Mouse (Mus musculus) hindbrain, postnatal 0 days (tissue): ENCODE measurements around the gene Tgfbr3. TPM values are rescaled to one million over a fixed set of nuclear protein-coding genes. Genes with fewer than 3 reads are reported as not detected.

Source experiments
- ATAC-seq: fragments of 200-750 bp; cut with Nextera tagmentation; 2 replicates; pipeline ENCODE4 v1.8.0; 2017; ENCODE audit warnings: mild to moderate bottlenecking, moderate TSS enrichment, moderate library complexity
- DNase-seq: peaks from one replicate; pipeline ENCODE4 v3.0.0-alpha.2; 2015; ENCODE audit warnings: low spot score
- H3K27ac ChIP-seq: fragments of 300-500 bp; sonication (generic); 2 replicates; pipeline ENCODE4 v1.5.1; 2014; ENCODE audit warnings: mild to moderate bottlenecking
- H3K27me3 ChIP-seq: fragments of 300-500 bp; sonication (generic); 2 replicates; pipeline ENCODE4 v1.6.1; 2014; ENCODE audit warnings: low read length, mixed read lengths; ENCODE audit not compliant: insufficient read depth
- H3K36me3 ChIP-seq: fragments of 300-500 bp; sonication (generic); 2 replicates; pipeline ENCODE4 v1.6.1; 2014; ENCODE audit warnings: low read length, mixed read lengths; ENCODE audit not compliant: insufficient read depth
- H3K4me1 ChIP-seq: fragments of 300-500 bp; sonication (generic); 2 replicates; pipeline ENCODE4 v1.6.1; 2014; ENCODE audit warnings: antibody characterized with exemption, low read length, mixed read lengths; ENCODE audit not compliant: insufficient read depth
- H3K4me2 ChIP-seq: fragments of 300-500 bp; sonication (generic); 2 replicates; pipeline ENCODE4 v1.6.1; 2014; ENCODE audit warnings: low read depth, mild to moderate bottlenecking, low read length, moderate library complexity, mixed read lengths
- H3K4me3 ChIP-seq: fragments of 300-500 bp; sonication (generic); 2 replicates; pipeline ENCODE4 v1.5.1; 2014; ENCODE audit warnings: low read length
- H3K9ac ChIP-seq: fragments of 300-500 bp; sonication (generic); replicated peaks from 2 replicates; pipeline ENCODE4 v1.6.1; 2014; ENCODE audit warnings: mild to moderate bottlenecking, low read length, moderate library complexity, mixed read lengths
- H3K9me3 ChIP-seq: fragments of 300-500 bp; sonication (generic); 2 replicates; pipeline ENCODE4 v1.6.1; 2016; ENCODE audit warnings: low read length, mixed read lengths
- CTCF ChIP-seq: IDR thresholded peaks from 2 replicates; pipeline ENCODE4 v1.5.1; 2016; ENCODE audit warnings: antibody characterized with exemption, control low read depth, low read depth
- WGBS: fragments of 180-500 bp; shearing (Covaris S2); extraction: QIAGEN DNeasy Blood & Tissue Kit; methylation state at CpG from one replicate; pipeline ENCODE4 v1.1.7; 2014; 5-methylcytosine and 5-hydroxymethylcytosine counted together
- polyA plus RNA-seq: library from polyadenylated mRNA; unstranded; fragments of >200 nt; fragmentation: Nextera tagmentation; extraction: Ambion mirVana; gene quantifications from 2 replicates; pipeline ENCODE4 v1.2.1, GENCODE M21; 2015
- total RNA-seq: library from RNA; depleted of rRNA; stranded (reverse); fragments of >200 nt; gene quantifications from 2 replicates; pipeline ENCODE4 v1.2.3, GENCODE M21; 2014

Gene Tgfbr3
- total and polyA plus RNA-seq, 2 experiments from 2014 or later: 4.8 to 21.7 TPM

- WGBS: 62% methylated on average over 7 of the region's 7 CpGs
- ATAC-seq (no peak), DNase-seq (no peak)
- Histone ChIP-seq H3K4me1 (peaks cover 3% of the 10 kb centered on the region; the same call in 1 of the 2 replicates), H3K4me2 (no peak overlapping the region), H3K27ac (no peak overlapping the region), H3K4me3 (no peak overlapping the region), H3K27me3 (no peaks in the 10 kb centered on the region), H3K36me3 (no peaks in the 10 kb centered on the region), H3K9ac (no peak overlapping the region), H3K9me3 (no peaks in the 10 kb centered on the region)
- TF ChIP-seq CTCF: no peak
These were observed 130.8 kb downstream of the Tgfbr3 start for GRCm38 (mm10) chr5:107158531-107159178.

- TF ChIP-seq CTCF: no peak
- ATAC-seq (no peak), DNase-seq (no peak)
- H3K27ac ChIP-seq: no peak overlapping the region
- H3K4me2 ChIP-seq: no peak overlapping the region
- 55% methylated on average over 9 of the region's 9 CpGs for WGBS
- H3K4me1 ChIP-seq: peaks cover 3% of the 10 kb centered on the region; the same call in 1 of the 2 replicates
- no peaks in the 10 kb centered on the region for H3K36me3 ChIP-seq
- no peaks in the 10 kb centered on the region for H3K9me3 ChIP-seq
- no peak overlapping the region for H3K9ac ChIP-seq
- H3K4me3 ChIP-seq: no peak overlapping the region
- 0 out of 2 replicates have a peak, but pooled peaks cover 6% of the 10 kb centered on the region for H3K27me3 ChIP-seq
These were observed 132.0 kb downstream of the Tgfbr3 start for GRCm38 (mm10) chr5:107157384-107157783.

DNA sequence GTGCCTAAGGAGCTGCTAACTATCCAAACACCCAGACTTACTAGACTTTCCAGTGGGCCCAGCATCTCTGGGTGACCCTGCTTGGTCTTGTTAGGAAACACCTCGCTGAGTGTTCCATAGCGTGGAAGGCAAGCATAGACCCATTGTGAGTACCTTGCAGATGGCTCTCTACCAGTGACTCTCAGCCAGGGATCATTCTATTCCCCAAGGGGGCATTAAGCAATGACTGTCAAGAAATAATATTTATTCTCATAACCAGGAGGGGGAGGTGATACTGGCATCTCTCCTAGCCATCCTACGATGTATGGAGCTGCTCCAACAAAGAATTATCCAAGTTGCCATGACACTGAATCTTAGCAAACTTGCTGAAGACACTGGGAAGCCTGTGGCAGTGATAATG, 133.3 kb downstream of the Tgfbr3 start:
- Histone ChIP-seq H3K36me3 (no peaks in the 10 kb centered on the region), H3K4me2 (no peak overlapping the region), H3K27ac (no peak overlapping the region), H3K9me3 (no peaks in the 10 kb centered on the region), H3K9ac (no peak overlapping the region), H3K27me3 (0 out of 2 replicates have a peak, but pooled peaks cover 6% of the 10 kb centered on the region), H3K4me3 (no peak overlapping the region), H3K4me1 (peaks cover 7% of the 10 kb centered on the region; the same call in 1 of the 2 replicates)
- no peak for DNase-seq
- TF ChIP-seq CTCF: no peak
- no peak for ATAC-seq
- 69% methylated on average over 3 of the region's 3 CpGs for WGBS

DNA sequence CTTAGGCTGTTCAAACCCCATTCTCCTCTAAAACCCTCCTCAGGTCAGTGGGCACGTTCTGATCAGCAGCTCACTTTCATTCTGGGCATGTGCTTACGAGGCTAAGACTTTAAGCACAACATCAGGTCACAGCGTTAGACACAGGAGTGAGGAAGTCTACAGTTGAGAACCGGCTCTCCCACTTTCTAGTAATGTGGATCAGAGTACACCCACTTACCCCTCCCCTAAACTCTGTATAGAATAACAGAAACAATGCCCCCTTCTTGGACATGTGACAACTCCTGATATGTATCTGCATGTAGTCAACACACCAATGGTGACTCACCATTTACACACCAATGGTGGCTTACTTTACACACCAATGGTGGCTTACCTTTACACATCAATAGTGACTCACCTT, 136.4 kb downstream of the Tgfbr3 start:
- no peak overlapping the region for H3K4me3 ChIP-seq
- no peak for TF ChIP-seq CTCF
- H3K27me3 ChIP-seq: 0 out of 2 replicates have a peak, but pooled peaks cover 6% of the 10 kb centered on the region
- 88% methylated on average over 4 of the region's 4 CpGs for WGBS
- no peak overlapping the region for H3K4me2 ChIP-seq
- no peak for ATAC-seq
- no peak for DNase-seq
- H3K4me1 ChIP-seq: peaks cover 5% of the 10 kb centered on the region; the same call in 1 of the 2 replicates
- no peaks in the 10 kb centered on the region for H3K9me3 ChIP-seq
- H3K27ac ChIP-seq: no peak overlapping the region
- H3K36me3 ChIP-seq: no peaks in the 10 kb centered on the region
- no peak overlapping the region for H3K9ac ChIP-seq

DNA sequence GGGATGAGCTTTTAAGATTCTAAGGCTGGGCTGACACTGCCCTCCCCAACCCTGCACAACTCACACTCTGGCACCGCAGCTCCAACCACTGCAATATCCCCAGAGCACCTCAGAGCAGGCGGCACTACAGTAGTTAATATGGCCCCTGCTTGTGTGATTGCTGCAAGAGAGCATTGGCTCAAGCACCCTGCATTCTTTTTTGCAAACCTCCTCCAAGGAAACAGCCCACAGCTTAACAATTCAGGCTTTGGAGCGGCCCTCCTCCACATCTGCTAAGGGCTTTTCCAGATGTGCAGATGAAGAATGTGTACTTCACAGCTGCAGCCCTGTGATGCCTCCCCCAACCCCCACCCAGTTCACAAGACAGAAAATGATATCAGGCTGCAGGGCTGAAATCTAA, 138.1 kb downstream of the Tgfbr3 start:
- no peaks in the 10 kb centered on the region for H3K36me3 ChIP-seq
- H3K4me1 ChIP-seq: peaks cover 5% of the 10 kb centered on the region; the same call in 1 of the 2 replicates
- WGBS: 67% methylated on average over 3 of the region's 3 CpGs
- no peak for TF ChIP-seq CTCF
- no peak overlapping the region for H3K4me3 ChIP-seq
- H3K27me3 ChIP-seq: 0 out of 2 replicates have a peak, but pooled peaks cover 6% of the 10 kb centered on the region
- H3K27ac ChIP-seq: no peak overlapping the region
- no peak for ATAC-seq
- no peak overlapping the region for H3K9ac ChIP-seq
- H3K9me3 ChIP-seq: no peaks in the 10 kb centered on the region
- DNase-seq: no peak
- H3K4me2 ChIP-seq: no peak overlapping the region

- WGBS: 54% methylated on average over 9 of the region's 9 CpGs
These were observed 138.7 kb downstream of the Tgfbr3 start for GRCm38 (mm10) chr5:107150555-107151312.

More at GRCm38 (mm10) chr5:107150555-107151312, 138.7 kb downstream of the Tgfbr3 start:
- Histone ChIP-seq H3K27me3 (0 out of 2 replicates have a peak, but pooled peaks cover 6% of the 10 kb centered on the region), H3K4me1 (peaks cover 5% of the 10 kb centered on the region; the same call in 1 of the 2 replicates), H3K27ac (no peak overlapping the region), H3K36me3 (no peaks in the 10 kb centered on the region), H3K4me3 (no peak overlapping the region), H3K9ac (no peak overlapping the region), H3K9me3 (no peaks in the 10 kb centered on the region), H3K4me2 (no peak overlapping the region)
- TF ChIP-seq CTCF: no peak
- DNase-seq (no peak), ATAC-seq (no peak)
